Mouse (Mus musculus) lung, adult 2 months (tissue): Measurements from ENCODE around the gene Cd47. TPM values are rescaled to one million over a fixed set of nuclear protein-coding genes. Genes with fewer than 3 reads are reported as not detected.

Experiments used
- DNase-seq: peaks from one replicate; pipeline ENCODE4 v3.0.0; 2022
- H3K4me1 ChIP-seq: fragments of 200-500 bp; 2 replicates; pipeline ENCODE4 v1.6.1; 2011; ENCODE audit warnings: low read length; ENCODE audit not compliant: control insufficient read depth, insufficient read depth
- H3K4me3 ChIP-seq: fragments of 200-500 bp; replicated peaks from 2 replicates; pipeline ENCODE3; 2011; ENCODE audit warnings: low read depth, mild to moderate bottlenecking, control low read depth, low read length; ENCODE audit errors: extremely low read depth
- CTCF ChIP-seq: fragments of 200-500 bp; IDR thresholded peaks from 2 replicates; pipeline ENCODE4 v1.5.1; 2011; ENCODE audit warnings: mild to moderate bottlenecking, low read length, control low read depth; ENCODE audit not compliant: insufficient read depth
- POLR2A ChIP-seq: fragments of 200-500 bp; IDR thresholded peaks from 2 replicates; pipeline ENCODE4 v1.6.1; 2011; ENCODE audit warnings: low read depth, mild to moderate bottlenecking, control low read depth, low read length, borderline replicate concordance; ENCODE audit errors: extremely low read depth
- WGBS: fragments of 180-500 bp; shearing (Covaris S2); methylation state at CpG from one replicate; pipeline ENCODE4 v1.1.7; 2018; 5-methylcytosine and 5-hydroxymethylcytosine counted together
- polyA plus RNA-seq: library from polyadenylated mRNA; depleted of rRNA; stranded (reverse); fragments of >200 nt; gene quantifications from 2 replicates; pipeline ENCODE4 v1.2.3, GENCODE M21; 2012

The Cd47 gene
- polyA plus RNA-seq, 1 experiment: 80.1 TPM

DNA sequence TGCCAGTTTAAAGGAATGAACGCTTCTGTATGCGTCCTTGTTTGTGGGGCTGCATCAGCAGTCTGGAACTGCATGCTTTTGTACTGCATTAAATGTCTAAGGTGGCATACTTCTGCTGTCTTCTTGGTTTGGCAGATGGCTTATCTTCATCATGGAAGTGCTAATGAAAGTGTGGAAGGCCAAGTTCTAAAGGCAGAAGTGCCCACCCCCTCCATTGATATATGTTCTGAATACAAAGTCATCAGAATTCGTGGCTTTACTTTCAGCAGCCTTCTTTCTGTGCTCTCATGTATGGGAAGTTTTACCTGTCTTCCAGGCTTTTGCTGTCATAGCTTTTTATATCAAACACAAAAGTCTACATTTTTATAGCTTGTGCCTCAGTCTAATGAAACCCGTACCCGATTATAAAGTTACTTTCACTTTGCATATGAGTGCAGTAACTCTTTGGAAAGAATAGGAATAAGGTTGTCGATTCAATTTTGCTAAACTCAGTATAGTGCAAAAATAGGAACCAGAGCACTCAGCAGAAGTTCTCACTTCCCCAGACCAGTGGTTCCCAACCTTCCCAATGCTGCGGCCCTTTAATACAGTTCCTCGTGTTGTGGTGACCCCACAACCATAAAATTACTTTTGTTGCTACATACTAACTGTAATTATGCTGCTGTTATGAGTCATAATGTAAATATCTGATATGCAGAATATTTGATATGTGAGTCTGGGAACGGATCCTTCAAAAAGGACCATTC lies 58.0 kb downstream of the Cd47 start:
- peaks cover 16% of the 10 kb centered on the region for H3K4me1 ChIP-seq
- TF ChIP-seq CTCF (no peak), POLR2A (no peak)
- H3K4me3 ChIP-seq: peak overlapping the region; percentile 69
- 8% methylated on average over 9 of the region's 9 CpGs for WGBS
- no peak for DNase-seq

DNA sequence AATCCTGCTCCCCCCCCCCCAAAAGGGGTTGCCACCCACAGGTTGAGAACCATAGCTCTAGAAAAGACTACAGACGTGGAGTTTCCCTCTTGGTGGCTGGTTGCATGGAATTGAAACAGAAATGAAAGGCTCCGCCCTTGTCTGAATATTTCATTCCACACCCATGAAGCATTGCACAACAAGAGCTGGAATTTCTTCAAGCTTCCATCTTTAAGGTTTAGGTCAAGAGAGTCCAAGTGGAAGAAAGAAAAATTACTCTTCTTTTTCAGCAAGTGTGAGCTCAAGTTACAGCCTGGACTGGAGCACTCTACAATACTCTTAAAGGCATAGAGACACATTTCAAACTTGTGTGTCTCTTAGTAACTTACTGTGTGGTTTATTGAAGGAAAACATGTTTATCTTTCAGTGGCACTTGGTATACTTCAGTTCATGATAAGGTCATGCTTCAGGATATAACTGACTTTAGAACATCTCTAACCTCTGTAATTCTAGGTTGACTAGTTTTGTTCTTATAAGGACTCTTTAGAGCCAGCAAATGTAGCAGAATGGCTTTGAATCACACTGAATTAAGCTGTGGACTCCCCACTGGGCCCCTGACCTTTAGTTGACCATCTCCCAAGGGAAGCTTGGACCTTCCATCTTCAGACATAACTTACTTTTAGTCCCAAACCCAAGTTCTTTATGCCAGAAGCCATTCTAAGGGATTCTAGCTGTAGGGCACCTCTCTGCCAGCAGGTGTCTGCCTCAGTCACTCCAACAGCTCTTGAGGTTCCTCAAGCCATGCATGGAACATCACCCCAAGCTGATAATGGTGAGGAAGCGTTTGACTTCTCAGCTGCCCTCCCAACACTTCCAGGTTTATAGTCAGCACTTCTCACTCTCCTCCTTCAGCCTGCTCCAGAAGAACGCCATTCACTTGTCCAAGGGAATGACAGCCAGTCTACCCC lies 58.8 kb downstream of the Cd47 start:
- no peak for TF ChIP-seq POLR2A
- TF ChIP-seq CTCF: peak; percentile 35; the same call in 1 of the 2 replicates

DNA sequence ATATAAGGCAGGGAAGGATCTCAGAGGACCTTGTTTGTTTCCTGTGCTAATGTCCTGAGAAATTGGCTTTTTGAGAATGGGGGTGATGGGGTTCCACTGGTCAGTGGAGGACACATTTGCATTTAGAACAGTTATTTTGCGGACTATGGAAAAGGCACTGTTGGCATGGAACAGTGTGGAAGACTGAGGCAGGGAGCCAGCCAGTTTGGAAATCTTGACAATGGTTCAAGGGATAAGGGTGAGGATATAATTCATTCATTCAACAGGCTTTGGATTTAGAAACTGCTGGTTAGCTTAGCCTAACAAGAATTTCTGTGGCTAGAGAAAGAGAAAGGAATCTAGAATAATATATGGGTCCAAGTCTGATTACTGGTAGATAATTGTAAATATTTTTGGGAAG lies 61.7 kb downstream of the Cd47 start:
- DNase-seq: no peak
- no peak overlapping the region for H3K4me3 ChIP-seq
- peaks cover 21% of the 10 kb centered on the region for H3K4me1 ChIP-seq
- TF ChIP-seq POLR2A (no peak), CTCF (no peak)
- WGBS: 80% methylated on average over 1 of the region's 1 CpGs

More for the DNA sequence above, 58.8 kb downstream of the Cd47 start:
- peak; percentile 48 for DNase-seq
- H3K4me3 ChIP-seq: peak overlapping the region; percentile 54
- peaks cover 18% of the 10 kb centered on the region for H3K4me1 ChIP-seq
- 39% methylated on average over 4 of the region's 4 CpGs for WGBS

DNA sequence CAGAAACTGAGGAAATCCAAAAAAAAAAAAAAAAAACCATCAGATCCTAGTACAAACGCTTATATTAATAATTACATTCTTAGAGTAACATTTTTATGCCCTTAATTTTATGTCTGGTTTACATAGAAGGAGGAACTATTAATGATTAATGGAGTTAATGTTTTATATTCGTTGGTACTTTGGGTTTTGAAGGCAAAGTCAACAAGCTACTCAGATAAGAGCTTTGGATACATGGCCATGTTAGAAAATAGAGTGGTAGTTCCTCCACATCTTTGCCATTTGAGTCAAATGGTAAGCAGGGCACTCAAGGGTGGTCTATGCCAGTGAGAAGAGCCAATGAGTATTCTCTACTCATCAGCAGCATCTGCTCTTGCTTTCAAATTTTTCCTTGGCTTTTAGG lies 66.3 kb downstream of the Cd47 start:
- DNase-seq: no peak

DNA sequence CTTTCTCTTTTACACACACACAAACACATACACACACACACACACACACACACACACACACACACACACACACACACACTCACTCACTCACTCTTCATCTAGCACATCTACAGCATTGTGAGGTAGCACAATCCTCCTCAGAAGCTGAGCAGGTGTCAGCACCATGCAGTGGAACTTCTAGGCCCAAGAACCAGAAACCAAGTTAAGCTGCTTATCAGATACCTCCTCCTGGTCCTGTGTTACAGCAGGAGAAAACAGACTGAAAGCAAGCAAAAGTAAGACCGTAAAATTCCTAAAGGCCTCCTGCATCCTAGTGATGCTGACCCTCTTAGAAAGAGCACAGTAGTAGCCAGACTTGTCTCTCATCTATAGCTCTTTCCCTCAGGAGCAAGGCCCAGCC lies 67.9 kb downstream of the Cd47 start:
- DNase-seq: no peak
- Histone ChIP-seq H3K4me3 (no peak overlapping the region), H3K4me1 (peaks cover 5% of the 10 kb centered on the region)
- 96% methylated on average over 1 of the region's 1 CpGs for WGBS
- no peak for TF ChIP-seq CTCF
- TF ChIP-seq POLR2A: no peak

More for the DNA sequence above, 66.3 kb downstream of the Cd47 start:
- WGBS: 48% methylated on average over 2 of the region's 2 CpGs
- Histone ChIP-seq H3K4me3 (no peak overlapping the region), H3K4me1 (peaks cover 9% of the 10 kb centered on the region)
- TF ChIP-seq CTCF (no peak), POLR2A (no peak)

DNA sequence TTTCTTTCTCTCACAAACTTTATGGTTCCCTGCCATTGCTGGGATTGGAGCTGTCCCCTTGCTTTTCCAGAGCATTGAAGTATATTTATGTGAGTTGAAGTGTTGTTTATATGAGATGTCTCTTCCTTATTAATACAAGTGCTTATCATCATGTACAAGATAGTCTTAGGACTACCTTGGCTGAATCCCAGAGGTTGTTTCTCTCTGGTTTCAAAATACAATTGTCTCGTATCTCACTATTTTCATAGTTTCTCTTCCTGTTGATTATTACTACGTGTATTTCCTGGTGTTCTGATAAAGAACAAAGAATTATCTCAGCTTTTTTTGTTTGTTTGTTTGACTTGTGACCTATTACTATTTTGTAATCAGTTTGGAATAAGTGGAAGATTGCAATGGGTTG lies 73.6 kb downstream of the Cd47 start:
- WGBS: 17% methylated on average over 2 of the region's 2 CpGs
- no peak overlapping the region for H3K4me3 ChIP-seq
- no peak for TF ChIP-seq POLR2A
- H3K4me1 ChIP-seq: peaks cover 23% of the 10 kb centered on the region
- no peak for DNase-seq

DNA sequence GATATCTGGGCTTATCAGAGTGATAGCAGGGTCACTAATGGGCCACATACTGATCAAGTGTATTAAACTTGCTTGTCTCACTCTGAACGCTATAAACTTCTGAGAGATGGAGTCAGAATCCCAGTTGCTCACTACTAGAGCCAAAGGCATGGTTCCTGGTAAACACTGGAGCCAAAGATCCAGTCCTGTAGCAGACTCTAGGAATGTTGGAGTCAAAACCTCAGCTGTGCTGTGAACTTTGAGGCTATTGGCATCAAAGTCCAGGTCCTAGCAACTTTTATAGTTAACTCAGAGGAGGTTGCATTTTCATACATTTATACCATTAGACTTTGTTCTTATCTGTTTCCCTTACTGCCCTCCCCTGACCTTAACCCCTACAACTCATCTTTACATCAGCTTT lies 74.2 kb downstream of the Cd47 start:
- Histone ChIP-seq H3K4me3 (no peak overlapping the region), H3K4me1 (peaks cover 25% of the 10 kb centered on the region)
- no peak for DNase-seq
- TF ChIP-seq CTCF (no peak), POLR2A (no peak)
- WGBS: 29% methylated on average over 1 of the region's 1 CpGs

DNA sequence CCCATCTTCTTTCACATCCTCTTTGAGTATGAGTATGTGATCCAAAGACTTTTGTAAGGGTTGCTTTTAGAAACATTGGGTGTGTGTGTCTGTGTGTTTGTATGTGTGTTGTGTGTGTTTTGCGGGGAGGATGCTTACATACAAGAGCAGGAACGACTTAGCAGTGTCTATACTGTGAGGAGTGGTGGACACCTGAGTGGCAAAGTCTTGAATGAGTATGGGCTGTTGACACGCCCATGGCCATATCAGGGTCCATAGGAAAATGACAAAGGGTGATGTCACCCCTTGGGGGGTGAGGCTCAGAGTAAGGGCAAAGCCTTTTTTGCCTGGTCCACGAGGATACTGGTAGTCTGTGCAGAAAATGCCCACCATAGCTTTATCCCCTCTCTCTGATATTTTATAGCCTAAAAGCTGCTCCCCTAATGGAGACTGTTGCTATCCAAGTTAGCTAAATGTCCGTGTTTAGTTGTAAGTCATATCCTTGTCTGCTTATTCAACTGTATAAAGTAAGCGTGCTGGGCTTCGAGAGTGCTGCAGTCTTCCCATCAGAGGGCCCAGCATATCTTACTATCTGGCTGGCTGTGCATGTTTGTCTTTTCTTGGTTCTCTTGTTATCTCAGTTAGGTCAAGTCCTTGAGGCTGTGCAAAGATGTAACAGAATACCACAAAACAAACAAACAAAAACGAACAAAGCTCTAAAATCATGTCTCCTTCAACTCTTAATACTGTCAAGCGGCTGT lies 76.1 kb downstream of the Cd47 start:
- peaks cover 25% of the 10 kb centered on the region for H3K4me1 ChIP-seq

DNA sequence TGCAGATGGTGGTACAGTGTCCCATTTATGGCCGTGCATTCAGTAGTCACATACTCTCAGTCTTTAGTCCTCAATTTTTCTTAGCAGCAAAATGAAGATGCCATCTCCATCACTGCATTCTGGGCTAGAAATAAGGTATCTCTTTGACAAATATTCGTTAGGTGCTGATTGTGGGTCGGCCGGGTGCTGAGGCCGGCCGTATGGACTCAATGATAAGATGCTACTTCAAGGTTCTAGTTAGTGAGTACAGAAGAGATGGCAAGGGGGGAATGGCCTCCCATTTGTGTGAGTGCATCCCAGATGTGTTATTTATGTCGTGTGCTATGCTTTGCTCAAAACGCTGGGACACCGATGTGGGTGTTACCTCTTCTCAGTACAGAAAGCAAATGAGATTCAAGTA lies 76.9 kb downstream of the Cd47 start:
- Histone ChIP-seq H3K4me3 (no peak overlapping the region), H3K4me1 (peaks cover 25% of the 10 kb centered on the region)
- DNase-seq: no peak
- WGBS: 91% methylated on average over 9 of the region's 9 CpGs
- TF ChIP-seq CTCF (no peak), POLR2A (no peak)

More for the DNA sequence above, 76.1 kb downstream of the Cd47 start:
- H3K4me3 ChIP-seq: no peak overlapping the region
- 65% methylated on average over 9 of the region's 9 CpGs for WGBS
- DNase-seq: no peak
- TF ChIP-seq POLR2A (no peak), CTCF (no peak)
